Comparison of ENCODE assay signal across 19 mouse cellular contexts in genomic region chr1:61201006-61201405, GRCm38 (mm10).
A peak's percentile ranks its signal among the peaks of the same experiment; 100 is the strongest.
DNase-seq lines count a peak whose midpoint lies in the region; ATAC-seq and TF ChIP-seq lines count a peak whose summit lies in the region.
"Had no signal": no experiment of that assay in that cellular context is flagged by ENCODE, and none has a peak within 500 bp of the region (broad histone marks: within the 10 kb centered on the region; RNA-seq: fewer than 3 reads in every experiment).

No protein-coding gene starts in this region.

- ATAC-seq in liver, embryonic 13.5 days (ENCODE audit: low read depth) = 0 out of 2 replicates have a peak, but pooled peaks have one; percentile 10
- no peak for ATAC-seq in liver, embryonic 11.5 days (replicated peaks; ENCODE audit: low FRiP score)
- ATAC-seq in megakaryocyte progenitor cell, adult 5-6 weeks (replicated peaks; ENCODE audit: poor library complexity) = peak; percentile 61
- ATAC-seq in lung, postnatal 0 days = no peak
- ATAC-seq: forebrain, embryonic 13.5 days; forebrain, embryonic 15.5 days; forebrain, postnatal 0 days had no signal

- TF ChIP-seq CTCF in lung, postnatal 0 days (IDR thresholded peaks at IDR 0.05) = no peak

- H3K27ac ChIP-seq in liver, embryonic 13.5 days = no peak overlapping the region
- H3K27ac ChIP-seq in liver, embryonic 11.5 days (ENCODE audit: low read depth, low read length) = no peak overlapping the region
- no peak overlapping the region for H3K27ac ChIP-seq in lung, postnatal 0 days (ENCODE audit: low read length)
- H3K27ac ChIP-seq: embryonic facial prominence, embryonic 10.5 days; embryonic facial prominence, embryonic 12.5 days; forebrain, embryonic 13.5 days; forebrain, embryonic 15.5 days had no signal

- no peaks in the 10 kb centered on the region for H3K4me1 ChIP-seq in liver, embryonic 13.5 days (replicated peaks)
- H3K4me1 ChIP-seq in liver, embryonic 11.5 days (replicated peaks; ENCODE audit: control insufficient read depth, insufficient read depth, low read length) = no peaks in the 10 kb centered on the region
- H3K4me1 ChIP-seq in lung, postnatal 0 days (ENCODE audit: insufficient read depth, low read depth, low read length) = no peaks in the 10 kb centered on the region

- H3K4me3 ChIP-seq in liver, embryonic 13.5 days (replicated peaks) = no peak overlapping the region
- no peak overlapping the region for H3K4me3 ChIP-seq in liver, embryonic 11.5 days (ENCODE audit: low read depth, low read length)
- H3K4me3 ChIP-seq in lung, postnatal 0 days (ENCODE audit: low read depth, low read length) = no peak overlapping the region
- H3K4me3 ChIP-seq: embryonic facial prominence, embryonic 10.5 days; embryonic facial prominence, embryonic 12.5 days; forebrain, embryonic 13.5 days; forebrain, embryonic 15.5 days had no signal

- 20% methylated on average over 2 of the region's 2 CpGs for WGBS in liver, embryonic 13.5 days (ENCODE audit: insufficient replicate concordance)
- WGBS in liver, embryonic 11.5 days = 50% methylated on average over 2 of the region's 2 CpGs
- 79% methylated on average over 2 of the region's 2 CpGs for WGBS in lung, postnatal 0 days

- no peak for DNase-seq in liver, embryonic 13.5 days
- no peak for DNase-seq in liver, embryonic 11.5 days (ENCODE audit: low spot score)
- no peak for DNase-seq in right cerebral cortex, postnatal 14 days
- DNase-seq in lung, postnatal 0 days (ENCODE audit: low spot score) = no peak
- DNase-seq: adrenal gland, adult 2 months; adrenal gland, postnatal 10 days; adrenal gland, postnatal 25 days; cerebellum, adult 11 months; cerebellum, adult 18-20 months; cerebellum, adult 8-10 months; cerebellum, adult 9-11 months; cerebellum, postnatal 14 days; cerebellum, postnatal 36 days; forebrain, postnatal 0 days had no signal

- no peak for TF ChIP-seq EP300 in lung, postnatal 0 days (IDR thresholded peaks at IDR 0.05)

- no peak overlapping the region for H3K4me2 ChIP-seq in liver, embryonic 13.5 days
- H3K4me2 ChIP-seq in liver, embryonic 11.5 days = no peak overlapping the region
- no peak overlapping the region for H3K4me2 ChIP-seq in lung, postnatal 0 days (replicated peaks; ENCODE audit: low read depth, low read length)
- H3K4me2 ChIP-seq: embryonic facial prominence, embryonic 12.5 days; forebrain, embryonic 13.5 days; forebrain, embryonic 15.5 days had no signal

- no peak overlapping the region for H3K9ac ChIP-seq in liver, embryonic 13.5 days
- H3K9ac ChIP-seq in liver, embryonic 11.5 days (ENCODE audit: low read depth, low read length) = no peak overlapping the region
- H3K9ac ChIP-seq in lung, postnatal 0 days (replicated peaks; ENCODE audit: low read depth) = no peak overlapping the region
- H3K9ac ChIP-seq: embryonic facial prominence, embryonic 12.5 days; forebrain, embryonic 13.5 days; forebrain, embryonic 15.5 days; forebrain, postnatal 0 days had no signal

- H3K27me3 ChIP-seq in liver, embryonic 13.5 days = no peaks in the 10 kb centered on the region
- no peaks in the 10 kb centered on the region for H3K27me3 ChIP-seq in liver, embryonic 11.5 days (replicated peaks; ENCODE audit: control insufficient read depth, insufficient read depth, low read length)
- H3K27me3 ChIP-seq in lung, postnatal 0 days (replicated peaks; ENCODE audit: insufficient read depth, low read length) = no peaks in the 10 kb centered on the region
- H3K27me3 ChIP-seq: embryonic facial prominence, embryonic 12.5 days; forebrain, embryonic 13.5 days; forebrain, embryonic 15.5 days had no signal

- H3K36me3 ChIP-seq in liver, embryonic 13.5 days = no peaks in the 10 kb centered on the region
- H3K36me3 ChIP-seq in liver, embryonic 11.5 days (ENCODE audit: control insufficient read depth, insufficient read depth, low read length) = no peaks in the 10 kb centered on the region
- H3K36me3 ChIP-seq in lung, postnatal 0 days (ENCODE audit: insufficient read depth, low read length) = no peaks in the 10 kb centered on the region
- H3K36me3 ChIP-seq: embryonic facial prominence, embryonic 10.5 days; embryonic facial prominence, embryonic 12.5 days; forebrain, embryonic 15.5 days had no signal

- H3K9me3 ChIP-seq in liver, embryonic 13.5 days (replicated peaks) = no peaks in the 10 kb centered on the region
- H3K9me3 ChIP-seq in liver, embryonic 11.5 days (ENCODE audit: control insufficient read depth, low read length) = no peaks in the 10 kb centered on the region
- no peaks in the 10 kb centered on the region for H3K9me3 ChIP-seq in lung, postnatal 0 days (ENCODE audit: low read length)
- H3K9me3 ChIP-seq: embryonic facial prominence, embryonic 10.5 days; embryonic facial prominence, embryonic 12.5 days; forebrain, embryonic 13.5 days; forebrain, embryonic 15.5 days had no signal

Comparison
In these comparisons a context has a peak if more than half of its experiments do, and no peak if none do; other contexts are left out.
1. ATAC-seq: peak in liver, embryonic 13.5 days (single experiment) and megakaryocyte progenitor cell, adult 5-6 weeks (single experiment); none in liver, embryonic 11.5 days (single experiment) and lung, postnatal 0 days (single experiment).